Mouse (Mus musculus) neural tube, embryonic 14.5 days (tissue): ENCODE results near the gene Trappc10. TPM values are rescaled to one million over a fixed set of nuclear protein-coding genes. Genes with fewer than 3 reads are reported as not detected.
A peak's percentile ranks its signal among the peaks of the same experiment; 100 is the strongest.

Source experiments
- ATAC-seq: fragments of 200-750 bp; cut with Nextera tagmentation; 2 replicates; pipeline ENCODE4 v1.8.0; 2017; ENCODE audit warnings: low read depth, mild to moderate bottlenecking, moderate TSS enrichment, moderate library complexity
- H3K27ac ChIP-seq: fragments of 300-500 bp; sonication (generic); 2 replicates; pipeline ENCODE4 v1.5.1; 2014; ENCODE audit warnings: low read depth, mild to moderate bottlenecking, control low read depth, low read length, moderate library complexity, mixed read lengths
- H3K27me3 ChIP-seq: fragments of 300-500 bp; sonication (generic); 2 replicates; pipeline ENCODE4 v1.6.1; 2014; ENCODE audit warnings: low read length; ENCODE audit not compliant: control insufficient read depth, insufficient read depth
- H3K36me3 ChIP-seq: fragments of 300-500 bp; sonication (generic); 2 replicates; pipeline ENCODE4 v1.6.1; 2014; ENCODE audit warnings: low read length, mixed read lengths; ENCODE audit not compliant: control insufficient read depth, insufficient read depth
- H3K4me1 ChIP-seq: fragments of 300-500 bp; sonication (generic); 2 replicates; pipeline ENCODE4 v1.6.1; 2014; ENCODE audit warnings: low read length; ENCODE audit not compliant: control insufficient read depth, insufficient read depth
- H3K4me2 ChIP-seq: fragments of 300-500 bp; sonication (generic); 2 replicates; pipeline ENCODE4 v1.6.1; 2014; ENCODE audit warnings: mild to moderate bottlenecking, low read depth, low read length, control low read depth
- H3K4me3 ChIP-seq: fragments of 300-500 bp; sonication (generic); 2 replicates; pipeline ENCODE4 v1.5.1; 2014; ENCODE audit warnings: low read depth, low read length, control low read depth, mixed read lengths
- H3K9ac ChIP-seq: fragments of 300-500 bp; sonication (generic); replicated peaks from 2 replicates; pipeline ENCODE4 v1.6.1; 2014; ENCODE audit warnings: low read depth, mild to moderate bottlenecking, control low read depth, low read length, mixed read lengths
- H3K9me3 ChIP-seq: fragments of 300-500 bp; sonication (generic); 2 replicates; pipeline ENCODE4 v1.6.1; 2016; ENCODE audit warnings: low read length; ENCODE audit not compliant: control insufficient read depth
- WGBS: fragments of 180-500 bp; shearing (Covaris S2); extraction: QIAGEN DNeasy Blood & Tissue Kit; methylation state at CpG from one replicate; pipeline ENCODE4 v1.1.7; 2014; 5-methylcytosine and 5-hydroxymethylcytosine counted together
- polyA plus RNA-seq: library from polyadenylated mRNA; unstranded; fragments of >200 nt; fragmentation: Nextera tagmentation; extraction: Ambion mirVana; gene quantifications from 2 replicates; pipeline ENCODE4 v1.2.1, GENCODE M21; 2014

Trappc10 gene
- polyA plus RNA-seq, 1 experiment from 2014 or later = 43.2 TPM

DNA sequence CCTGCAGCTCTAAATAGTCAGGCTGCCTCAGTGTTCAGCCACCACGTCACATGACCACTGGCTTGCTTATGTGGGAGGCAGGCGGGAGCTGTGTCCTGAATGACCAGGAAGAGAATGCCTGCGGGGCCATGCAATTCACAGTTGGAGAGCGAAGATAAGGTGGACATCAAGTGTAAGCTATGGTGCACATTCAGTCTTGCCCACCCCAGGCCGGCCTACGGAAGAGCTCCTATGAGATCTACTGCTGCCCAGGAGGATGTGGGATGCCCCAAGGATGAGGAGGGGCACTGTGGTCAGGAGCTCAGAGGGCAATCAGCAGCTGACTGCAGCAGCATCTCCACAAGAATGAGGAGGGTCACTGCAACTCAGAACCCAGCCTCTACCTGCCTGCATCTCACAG, 41.0 kb upstream of the Trappc10 start:
- Histone ChIP-seq H3K27me3 (no peaks in the 10 kb centered on the region), H3K4me2 (no peak overlapping the region), H3K36me3 (peaks cover 32% of the 10 kb centered on the region; the same call in 1 of the 2 replicates), H3K9ac (no peak overlapping the region), H3K27ac (no peak overlapping the region), H3K4me3 (no peak overlapping the region), H3K4me1 (no peaks in the 10 kb centered on the region), H3K9me3 (no peaks in the 10 kb centered on the region)
- ATAC-seq = no peak
- 90% methylated on average over 6 of the region's 6 CpGs for WGBS

DNA sequence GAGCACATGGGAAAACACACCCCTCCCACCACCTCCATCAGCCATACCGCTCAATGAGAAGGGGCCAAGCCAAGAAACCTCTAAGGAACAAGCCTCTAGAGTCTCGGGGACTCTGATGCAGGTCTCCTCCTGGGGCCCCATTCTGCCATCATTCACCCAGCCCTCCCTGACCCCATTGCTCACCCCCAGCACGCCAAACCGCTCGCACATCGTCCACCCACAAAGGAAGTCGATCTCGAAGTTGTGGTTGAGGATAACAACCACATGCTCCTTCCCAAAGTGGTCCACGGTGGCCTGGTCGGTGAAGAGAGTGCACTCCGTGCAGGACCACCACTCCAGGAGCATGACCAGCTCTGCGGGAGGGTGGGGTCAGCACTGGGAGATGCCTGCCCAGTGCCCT, 40.4 kb upstream of the Trappc10 start:
- ATAC-seq = no peak
- no peak overlapping the region for H3K4me2 ChIP-seq
- H3K27ac ChIP-seq = no peak overlapping the region
- H3K9me3 ChIP-seq = no peaks in the 10 kb centered on the region
- peaks cover 32% of the 10 kb centered on the region; the same call in 1 of the 2 replicates for H3K36me3 ChIP-seq
- H3K27me3 ChIP-seq = no peaks in the 10 kb centered on the region
- 93% methylated on average over 12 of the region's 12 CpGs for WGBS
- no peaks in the 10 kb centered on the region for H3K4me1 ChIP-seq
- H3K9ac ChIP-seq = no peak overlapping the region
- H3K4me3 ChIP-seq = no peak overlapping the region

- H3K4me2 ChIP-seq = no peak overlapping the region
- H3K4me1 ChIP-seq = no peaks in the 10 kb centered on the region
- WGBS = 96% methylated on average over 4 of the region's 4 CpGs
- H3K27ac ChIP-seq = no peak overlapping the region
- no peaks in the 10 kb centered on the region for H3K9me3 ChIP-seq
- H3K4me3 ChIP-seq = no peak overlapping the region
- ATAC-seq = no peak
- H3K27me3 ChIP-seq = no peaks in the 10 kb centered on the region
- H3K36me3 ChIP-seq = peaks cover 31% of the 10 kb centered on the region; the same call in 1 of the 2 replicates
- H3K9ac ChIP-seq = no peak overlapping the region
These were observed 38.0 kb upstream of the Trappc10 start for GRCm38 (mm10) chr10:78282411-78282810.

- WGBS = 87% methylated on average over 9 of the region's 9 CpGs
- no peak for ATAC-seq
- Histone ChIP-seq H3K4me3 (no peak overlapping the region), H3K27ac (no peak overlapping the region), H3K36me3 (peaks cover 18% of the 10 kb centered on the region; the same call in 1 of the 2 replicates), H3K4me2 (no peak overlapping the region), H3K9ac (no peak overlapping the region), H3K9me3 (no peaks in the 10 kb centered on the region), H3K4me1 (no peaks in the 10 kb centered on the region), H3K27me3 (no peaks in the 10 kb centered on the region)
These were observed 36.0 kb upstream of the Trappc10 start for GRCm38 (mm10) chr10:78280486-78280885.

GRCm38 (mm10) chr10:78279210-78279609, 34.8 kb upstream of the Trappc10 start:
- H3K9me3 ChIP-seq = no peaks in the 10 kb centered on the region
- H3K9ac ChIP-seq = no peak overlapping the region
- WGBS = 43% methylated on average over 8 of the region's 8 CpGs
- H3K4me3 ChIP-seq = no peak overlapping the region
- no peaks in the 10 kb centered on the region for H3K27me3 ChIP-seq
- no peak overlapping the region for H3K4me2 ChIP-seq
- no peak overlapping the region for H3K27ac ChIP-seq
- peaks cover 18% of the 10 kb centered on the region; the same call in 1 of the 2 replicates for H3K36me3 ChIP-seq
- peak; percentile 79 for ATAC-seq
- no peaks in the 10 kb centered on the region for H3K4me1 ChIP-seq

DNA sequence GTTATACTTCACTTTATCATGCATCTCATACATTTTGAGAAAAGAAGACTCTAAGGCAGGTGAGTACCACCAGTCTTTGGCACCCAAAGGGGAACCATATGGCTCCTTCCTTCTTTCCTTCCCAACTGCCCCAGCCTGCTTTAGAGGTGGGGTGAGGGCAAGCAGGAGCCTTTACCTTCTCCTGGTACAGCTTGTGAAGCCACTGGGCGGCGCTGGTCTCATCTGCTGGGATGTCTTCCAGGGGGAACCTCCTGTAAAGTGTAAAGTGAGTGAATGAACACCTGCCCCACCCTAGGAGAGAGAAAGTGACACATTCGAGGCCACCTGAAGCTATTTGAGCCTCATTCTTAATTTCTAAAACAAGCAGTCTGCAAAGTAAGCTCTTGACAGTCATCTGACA, 33.4 kb upstream of the Trappc10 start:
- H3K4me1 ChIP-seq = no peaks in the 10 kb centered on the region
- H3K4me3 ChIP-seq = no peak overlapping the region
- H3K9me3 ChIP-seq = no peaks in the 10 kb centered on the region
- H3K27ac ChIP-seq = no peak overlapping the region
- H3K27me3 ChIP-seq = no peaks in the 10 kb centered on the region
- no peak for ATAC-seq
- H3K9ac ChIP-seq = no peak overlapping the region
- H3K36me3 ChIP-seq = peaks cover 23% of the 10 kb centered on the region; the same call in 1 of the 2 replicates
- 92% methylated on average over 3 of the region's 3 CpGs for WGBS
- no peak overlapping the region for H3K4me2 ChIP-seq

DNA sequence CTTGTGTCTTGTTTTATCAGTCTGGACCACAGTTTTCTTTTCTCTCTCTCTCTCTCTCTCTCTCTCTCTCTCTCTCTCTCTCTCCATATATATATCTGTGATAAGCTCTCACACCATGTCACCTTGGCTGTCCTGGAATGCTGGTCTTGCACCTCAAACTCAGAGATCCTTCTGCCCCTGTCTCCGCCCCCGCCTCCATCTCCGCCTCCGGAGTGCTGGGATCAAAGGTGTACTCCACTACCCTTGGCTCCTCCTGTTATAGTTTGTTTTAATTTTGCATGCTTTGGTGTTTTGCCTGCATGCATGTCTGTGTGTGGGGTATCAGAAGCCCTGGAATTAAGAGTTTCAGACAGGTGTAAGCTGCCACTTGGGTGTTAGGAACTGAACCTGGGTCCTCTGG, 31.8 kb upstream of the Trappc10 start:
- no peaks in the 10 kb centered on the region for H3K9me3 ChIP-seq
- ATAC-seq = no peak
- H3K4me2 ChIP-seq = no peak overlapping the region
- 93% methylated on average over 4 of the region's 4 CpGs for WGBS
- no peaks in the 10 kb centered on the region for H3K4me1 ChIP-seq
- no peak overlapping the region for H3K4me3 ChIP-seq
- peaks cover 18% of the 10 kb centered on the region; the same call in 1 of the 2 replicates for H3K36me3 ChIP-seq
- H3K27me3 ChIP-seq = no peaks in the 10 kb centered on the region
- H3K9ac ChIP-seq = no peak overlapping the region
- no peak overlapping the region for H3K27ac ChIP-seq

- Histone ChIP-seq H3K27me3 (no peaks in the 10 kb centered on the region), H3K27ac (no peak overlapping the region), H3K36me3 (peaks cover 15% of the 10 kb centered on the region; the same call in 1 of the 2 replicates), H3K9me3 (no peaks in the 10 kb centered on the region), H3K4me1 (no peaks in the 10 kb centered on the region), H3K4me2 (no peak overlapping the region), H3K4me3 (no peak overlapping the region), H3K9ac (no peak overlapping the region)
- WGBS = 39% methylated on average over 9 of the region's 9 CpGs
- no peak for ATAC-seq
These were observed 28.5 kb upstream of the Trappc10 start for GRCm38 (mm10) chr10:78272932-78273331.

- Histone ChIP-seq H3K36me3 (no peaks in the 10 kb centered on the region), H3K4me2 (no peak overlapping the region), H3K4me1 (no peaks in the 10 kb centered on the region), H3K9me3 (no peaks in the 10 kb centered on the region), H3K27ac (no peak overlapping the region), H3K4me3 (no peak overlapping the region), H3K9ac (no peak overlapping the region), H3K27me3 (no peaks in the 10 kb centered on the region)
- no peak for ATAC-seq
- WGBS = 69% methylated on average over 3 of the region's 3 CpGs
These were observed 21.4 kb upstream of the Trappc10 start for GRCm38 (mm10) chr10:78265881-78266280.
